In genomic region chr3:27183601-27184175, GRCm38 (mm10) we compare ENCODE assay signal across 8 mouse cellular contexts. TPM values are rescaled to one million over a fixed set of nuclear protein-coding genes. Genes with fewer than 3 reads are reported as not detected.
DNase-seq lines count a peak whose midpoint lies in the region; ATAC-seq and TF ChIP-seq lines count a peak whose summit lies in the region.

No protein-coding gene starts in this region.

- peak overlapping the region; percentile 84 for H3K27ac ChIP-seq in kidney, adult 2 months (ENCODE audit: insufficient read depth, low read depth, low read length)
- H3K27ac ChIP-seq in limb, embryonic 14.5 days (replicated peaks; ENCODE audit: low read depth, low read length), result no peak overlapping the region
- H3K27ac ChIP-seq in neural tube, embryonic 15.5 days (replicated peaks), result peak overlapping the region; percentile 65

- peak; percentile 19 to 23 for DNase-seq in spleen, postnatal 10 days (ENCODE audit: low spot score in 2 of 2)
- no peak for DNase-seq in spleen, postnatal 14 days (ENCODE audit: low spot score in 2 of 2)
- DNase-seq in cerebellum, adult 9-11 months, result peak; percentile 71
- peak; percentile 42 to 65 for DNase-seq in heart, adult 18-20 months
- DNase-seq in kidney, adult 2 months, result peak; percentile 89
- no peak for DNase-seq in limb, embryonic 14.5 days (ENCODE audit: low spot score)
- DNase-seq in gastrocnemius, postnatal 14 days, result no peak

- no peaks in the 10 kb centered on the region for H3K36me3 ChIP-seq in kidney, adult 2 months (ENCODE audit: control insufficient read depth, insufficient read depth, low read length)
- H3K36me3 ChIP-seq in limb, embryonic 14.5 days (ENCODE audit: control insufficient read depth, insufficient read depth, low read length), result no peaks in the 10 kb centered on the region
- H3K36me3 ChIP-seq in neural tube, embryonic 15.5 days, result no peaks in the 10 kb centered on the region

- no peaks in the 10 kb centered on the region for H3K27me3 ChIP-seq in kidney, adult 2 months (replicated peaks; ENCODE audit: control insufficient read depth, insufficient read depth, low read length)
- H3K27me3 ChIP-seq in limb, embryonic 14.5 days (ENCODE audit: control insufficient read depth, insufficient read depth, low read length), result no peaks in the 10 kb centered on the region
- no peaks in the 10 kb centered on the region for H3K27me3 ChIP-seq in neural tube, embryonic 15.5 days (replicated peaks)

- TF ChIP-seq POLR2A in kidney, adult 2 months (IDR thresholded peaks at IDR 0.05; ENCODE audit: low read depth, low read length), result no peak
- TF ChIP-seq POLR2A in limb, embryonic 14.5 days (IDR thresholded peaks at IDR 0.05; ENCODE audit: borderline replicate concordance, extremely low read depth, insufficient read depth, insufficient read length), result no peak

- intact Hi-C loops in gastrocnemius, postnatal 14 days (cut with DNase I; ENCODE audit: low total_unique reads), result no loop called here

- peak overlapping the region; percentile 89 for H3K4me2 ChIP-seq in limb, embryonic 14.5 days (replicated peaks; ENCODE audit: low read depth, low read length, severe bottlenecking)
- peak overlapping the region; percentile 94 for H3K4me2 ChIP-seq in neural tube, embryonic 15.5 days

- H3K9ac ChIP-seq in limb, embryonic 14.5 days (ENCODE audit: low read depth, low read length, severe bottlenecking), result peak overlapping the region; percentile 62
- peak overlapping the region; percentile 68 for H3K9ac ChIP-seq in neural tube, embryonic 15.5 days (replicated peaks)

- WGBS in kidney, adult 2 months, result 9% methylated on average over 19 of the region's 19 CpGs
- WGBS in limb, embryonic 14.5 days, result 15% methylated on average over 19 of the region's 19 CpGs
- WGBS in neural tube, embryonic 15.5 days, result 8% methylated on average over 19 of the region's 19 CpGs

- TF ChIP-seq CTCF in kidney, adult 2 months (conservative IDR thresholded peaks at IDR 0.05; ENCODE audit: insufficient read depth, insufficient read length, low read depth, low read length), result peak; percentile 14; the same call in 1 of the 2 replicates

- peak overlapping the region; percentile 71 for H3K4me3 ChIP-seq in kidney, adult 2 months (ENCODE audit: insufficient read depth, low read depth, low read length)
- H3K4me3 ChIP-seq in limb, embryonic 14.5 days (replicated peaks; ENCODE audit: low read length), result peak overlapping the region; percentile 64
- H3K4me3 ChIP-seq in neural tube, embryonic 15.5 days (replicated peaks), result peak overlapping the region; percentile 73

- ATAC-seq in limb, embryonic 14.5 days (ENCODE audit: low FRiP score, low read depth), result no peak
- ATAC-seq in neural tube, embryonic 15.5 days (ENCODE audit: low FRiP score), result peak; percentile 23; the same call in 1 of the 2 replicates

- peaks cover 23% of the 10 kb centered on the region; the same call in 1 of the 2 replicates for H3K4me1 ChIP-seq in kidney, adult 2 months (ENCODE audit: control insufficient read depth, insufficient read depth, low read length)
- H3K4me1 ChIP-seq in limb, embryonic 14.5 days (ENCODE audit: control insufficient read depth, insufficient read depth, low read length), result 0 out of 2 replicates have a peak, but pooled peaks cover 3% of the 10 kb centered on the region
- H3K4me1 ChIP-seq in neural tube, embryonic 15.5 days, result peaks cover 15% of the 10 kb centered on the region

- H3K9me3 ChIP-seq in limb, embryonic 14.5 days (ENCODE audit: control insufficient read depth, low read length), result no peaks in the 10 kb centered on the region
- no peaks in the 10 kb centered on the region for H3K9me3 ChIP-seq in neural tube, embryonic 15.5 days (replicated peaks)

RNA-seq across cellular contexts. Expression of gene Nceh1, which starts 0.9 kb away (rescaled TPM):
- total RNA-seq in heart, adult 18-20 months (2021), result 100 to 1,000 TPM; 227 to 231 TPM
- polyA plus RNA-seq in kidney, adult 2 months (2012; rRNA removed), result 141 and 409 TPM in 2 replicates
- polyA plus RNA-seq in limb, embryonic 14.5 days (2012; rRNA removed), result 1.4 and 1.9 TPM in 2 replicates
- polyA plus RNA-seq in limb, embryonic 14.5 days (2014; fragmentation: Nextera tagmentation; extraction: Ambion mirVana), result 2.8 and 3.2 TPM in 2 replicates
- polyA plus RNA-seq in neural tube, embryonic 15.5 days (2015; fragmentation: Nextera tagmentation; extraction: Ambion mirVana), result 16.3 and 19.3 TPM in 2 replicates
- total RNA-seq in gastrocnemius, postnatal 14 days (2021), result 10 to 100 TPM; 11.0 to 19.7 TPM

RNA-seq across cellular contexts. Expression of gene Ect2, which starts 30.0 kb away (rescaled TPM):
- under 1 TPM; 0.59 to 0.65 TPM for total RNA-seq in heart, adult 18-20 months (2021)
- polyA plus RNA-seq in kidney, adult 2 months (2012; rRNA removed), result 1.3 and 2.4 TPM in 2 replicates
- 19.3 and 21.4 TPM in 2 replicates for polyA plus RNA-seq in limb, embryonic 14.5 days (2012; rRNA removed)
- 33.8 and 40.6 TPM in 2 replicates for polyA plus RNA-seq in limb, embryonic 14.5 days (2014; fragmentation: Nextera tagmentation; extraction: Ambion mirVana)
- polyA plus RNA-seq in neural tube, embryonic 15.5 days (2015; fragmentation: Nextera tagmentation; extraction: Ambion mirVana), result 6.0 and 15.9 TPM in 2 replicates
- total RNA-seq in gastrocnemius, postnatal 14 days (2021), result 1 to 10 TPM; 3.6 to 4.7 TPM

Comparison
In these comparisons a context has a peak if more than half of its experiments do, and no peak if none do; other contexts are left out.
1. DNase-seq: peak in spleen, postnatal 10 days (2 of 2), cerebellum, adult 9-11 months (single experiment), heart, adult 18-20 months (2 of 2) and kidney, adult 2 months (single experiment); none in spleen, postnatal 14 days (0 of 2), limb, embryonic 14.5 days (single experiment) and gastrocnemius, postnatal 14 days (single experiment).
2. Peak in every context shown above with its lines, with median percentiles within 50 percentile points of each other: H3K4me3 ChIP-seq.